Mouse (Mus musculus) lung, adult 2 months (tissue): ENCODE measurements around the gene Sdhaf2. TPM values are rescaled to one million over a fixed set of nuclear protein-coding genes. Genes with fewer than 3 reads are reported as not detected.

ENCODE experiments used
- DNase-seq: peaks from one replicate; pipeline ENCODE4 v3.0.0; 2022
- H3K4me1 ChIP-seq: fragments of 200-500 bp; 2 replicates; pipeline ENCODE4 v1.6.1; 2011; ENCODE audit warnings: low read length; ENCODE audit not compliant: control insufficient read depth, insufficient read depth
- H3K4me3 ChIP-seq: fragments of 200-500 bp; replicated peaks from 2 replicates; pipeline ENCODE3; 2011; ENCODE audit warnings: low read depth, mild to moderate bottlenecking, control low read depth, low read length; ENCODE audit errors: extremely low read depth
- CTCF ChIP-seq: fragments of 200-500 bp; IDR thresholded peaks from 2 replicates; pipeline ENCODE4 v1.5.1; 2011; ENCODE audit warnings: mild to moderate bottlenecking, low read length, control low read depth; ENCODE audit not compliant: insufficient read depth
- POLR2A ChIP-seq: fragments of 200-500 bp; IDR thresholded peaks from 2 replicates; pipeline ENCODE4 v1.6.1; 2011; ENCODE audit warnings: low read depth, mild to moderate bottlenecking, control low read depth, low read length, borderline replicate concordance; ENCODE audit errors: extremely low read depth
- WGBS: fragments of 180-500 bp; shearing (Covaris S2); methylation state at CpG from one replicate; pipeline ENCODE4 v1.1.7; 2018; 5-methylcytosine and 5-hydroxymethylcytosine counted together
- polyA plus RNA-seq: library from polyadenylated mRNA; depleted of rRNA; stranded (reverse); fragments of >200 nt; gene quantifications from 2 replicates; pipeline ENCODE4 v1.2.3, GENCODE M21; 2012; rRNA removed

The Sdhaf2 gene
- polyA plus RNA-seq, 1 experiment, result 23.0 TPM

- TF ChIP-seq POLR2A, result no peak
- TF ChIP-seq CTCF, result no peak
- no peak overlapping the region for H3K4me3 ChIP-seq
- WGBS, result 57% methylated on average over 4 of the region's 4 CpGs
- no peaks in the 10 kb centered on the region for H3K4me1 ChIP-seq
- no peak for DNase-seq
These were observed 61.5 kb downstream of the Sdhaf2 start for GRCm38 (mm10) chr19:10464427-10464826.

- TF ChIP-seq POLR2A, result no peak
- TF ChIP-seq CTCF, result no peak
- H3K4me1 ChIP-seq, result no peaks in the 10 kb centered on the region; the same call in 1 of the 2 replicates
- DNase-seq, result no peak
- no peak overlapping the region for H3K4me3 ChIP-seq
- 28% methylated on average over 7 of the region's 7 CpGs for WGBS
These were observed 64.4 kb downstream of the Sdhaf2 start for GRCm38 (mm10) chr19:10461584-10461983.

GRCm38 (mm10) chr19:10459907-10460306 is 66.0 kb downstream of the Sdhaf2 start:
- Histone ChIP-seq H3K4me3 (no peak overlapping the region), H3K4me1 (peaks cover 3% of the 10 kb centered on the region; the same call in 1 of the 2 replicates)
- DNase-seq, result no peak
- no peak for TF ChIP-seq POLR2A
- 84% methylated on average over 11 of the region's 11 CpGs for WGBS

GRCm38 (mm10) chr19:10458096-10458495 is 67.8 kb downstream of the Sdhaf2 start:
- WGBS, result 9% methylated on average over 8 of the region's 8 CpGs
- peak; percentile 51 for DNase-seq
- Histone ChIP-seq H3K4me1 (peaks cover 3% of the 10 kb centered on the region; the same call in 1 of the 2 replicates), H3K4me3 (no peak overlapping the region)
- TF ChIP-seq CTCF (no peak), POLR2A (no peak)

- H3K4me3 ChIP-seq, result peak overlapping the region; percentile 14
- TF ChIP-seq POLR2A (peak; percentile 43; the same call in 1 of the 2 replicates), CTCF (no peak)
- H3K4me1 ChIP-seq, result peaks cover 3% of the 10 kb centered on the region; the same call in 1 of the 2 replicates
- peak; percentile 45 for DNase-seq
- under 1% methylated on average over 34 of the region's 34 CpGs for WGBS
These were observed 68.5 kb downstream of the Sdhaf2 start for GRCm38 (mm10) chr19:10457484-10457800.

- H3K4me3 ChIP-seq, result peak within 1 kb of the TSS; percentile 30
- peak; percentile 15; the same call in 1 of the 2 replicates for TF ChIP-seq POLR2A
- no peak for TF ChIP-seq CTCF
- under 1% methylated on average over 95 of the region's 96 CpGs for WGBS
- peaks cover 3% of the 10 kb centered on the region; the same call in 1 of the 2 replicates for H3K4me1 ChIP-seq
- DNase-seq, result peak; percentile 57
These were observed 69.0 kb downstream of the Sdhaf2 start, which contains the start of gene Lrrc10b for GRCm38 (mm10) chr19:10456752-10457483. Gene Lrrc10b (minus strand): TSS chr19:10457473.

- no peak for TF ChIP-seq CTCF
- no peak for TF ChIP-seq POLR2A
- peaks cover 3% of the 10 kb centered on the region; the same call in 1 of the 2 replicates for H3K4me1 ChIP-seq
- no peak overlapping the region for H3K4me3 ChIP-seq
- WGBS, result 73% methylated on average over 3 of the region's 3 CpGs
- no peak for DNase-seq
These were observed 70.5 kb downstream of the Sdhaf2 start for GRCm38 (mm10) chr19:10455437-10455806.

GRCm38 (mm10) chr19:10454718-10455436 is 71.1 kb downstream of the Sdhaf2 start:
- no peak for TF ChIP-seq POLR2A
- TF ChIP-seq CTCF, result no peak
- 35% methylated on average over 4 of the region's 4 CpGs for WGBS
- peaks cover 3% of the 10 kb centered on the region; the same call in 1 of the 2 replicates for H3K4me1 ChIP-seq
- H3K4me3 ChIP-seq, result no peak overlapping the region
- no peak for DNase-seq

Other genes starting within 250 kb of the Sdhaf2 start
- gene Dagla, start 221.3 kb downstream of the Sdhaf2 start, polyA plus RNA-seq, result 15.3 TPM in 2 replicates
- 10.9 and 11.7 TPM in 2 replicates for gene Syt7, start 137.1 kb downstream of the Sdhaf2 start, polyA plus RNA-seq
- 20.6 and 25.6 TPM in 2 replicates for gene Lrrc10b, start 68.7 kb downstream of the Sdhaf2 start, polyA plus RNA-seq
- 5.4 and 5.9 TPM in 2 replicates for gene Ppp1r32, start 43.2 kb downstream of the Sdhaf2 start, polyA plus RNA-seq
- gene Cpsf7, start 876 bp downstream of the Sdhaf2 start, polyA plus RNA-seq, result 30.3 and 41.1 TPM in 2 replicates
- 18.8 and 28.6 TPM in 2 replicates for gene Tmem216, start 30.1 kb upstream of the Sdhaf2 start, polyA plus RNA-seq
- gene Cyb561a3, start 51.0 kb upstream of the Sdhaf2 start, polyA plus RNA-seq, result 88.4 and 113 TPM in 2 replicates
- 8.5 and 11.1 TPM in 2 replicates for gene Tmem138, start 51.2 kb upstream of the Sdhaf2 start, polyA plus RNA-seq
- gene Ddb1, start 79.2 kb upstream of the Sdhaf2 start, polyA plus RNA-seq, result 83.7 and 127 TPM in 2 replicates
- 8.0 and 9.8 TPM in 2 replicates for gene Tkfc, start 79.5 kb upstream of the Sdhaf2 start, polyA plus RNA-seq
- gene Vwce, start 108.1 kb upstream of the Sdhaf2 start, polyA plus RNA-seq, result 0.14 and 0.16 TPM in 2 replicates
- not detected in 2 replicates for gene Pga5, start 151.9 kb upstream of the Sdhaf2 start, polyA plus RNA-seq
- 33.0 and 39.3 TPM in 2 replicates for gene Vps37c, start 162.6 kb upstream of the Sdhaf2 start, polyA plus RNA-seq
- 2.4 and 4.4 TPM in 2 replicates for gene Cd5, start 212.9 kb upstream of the Sdhaf2 start, polyA plus RNA-seq